Mouse (Mus musculus) thymus, postnatal 14 days (tissue): ENCODE data around the gene Rpa2.
"Not testable (repeated sequence)": the region's sequence is repeated elsewhere in the genome, so short reads cannot be mapped to it uniquely, and the experiment has no call there.

Experiments used
- DNase-seq: peaks from one replicate; pipeline ENCODE4 v3.0.0; 2021

The Rpa2 gene

DNA sequence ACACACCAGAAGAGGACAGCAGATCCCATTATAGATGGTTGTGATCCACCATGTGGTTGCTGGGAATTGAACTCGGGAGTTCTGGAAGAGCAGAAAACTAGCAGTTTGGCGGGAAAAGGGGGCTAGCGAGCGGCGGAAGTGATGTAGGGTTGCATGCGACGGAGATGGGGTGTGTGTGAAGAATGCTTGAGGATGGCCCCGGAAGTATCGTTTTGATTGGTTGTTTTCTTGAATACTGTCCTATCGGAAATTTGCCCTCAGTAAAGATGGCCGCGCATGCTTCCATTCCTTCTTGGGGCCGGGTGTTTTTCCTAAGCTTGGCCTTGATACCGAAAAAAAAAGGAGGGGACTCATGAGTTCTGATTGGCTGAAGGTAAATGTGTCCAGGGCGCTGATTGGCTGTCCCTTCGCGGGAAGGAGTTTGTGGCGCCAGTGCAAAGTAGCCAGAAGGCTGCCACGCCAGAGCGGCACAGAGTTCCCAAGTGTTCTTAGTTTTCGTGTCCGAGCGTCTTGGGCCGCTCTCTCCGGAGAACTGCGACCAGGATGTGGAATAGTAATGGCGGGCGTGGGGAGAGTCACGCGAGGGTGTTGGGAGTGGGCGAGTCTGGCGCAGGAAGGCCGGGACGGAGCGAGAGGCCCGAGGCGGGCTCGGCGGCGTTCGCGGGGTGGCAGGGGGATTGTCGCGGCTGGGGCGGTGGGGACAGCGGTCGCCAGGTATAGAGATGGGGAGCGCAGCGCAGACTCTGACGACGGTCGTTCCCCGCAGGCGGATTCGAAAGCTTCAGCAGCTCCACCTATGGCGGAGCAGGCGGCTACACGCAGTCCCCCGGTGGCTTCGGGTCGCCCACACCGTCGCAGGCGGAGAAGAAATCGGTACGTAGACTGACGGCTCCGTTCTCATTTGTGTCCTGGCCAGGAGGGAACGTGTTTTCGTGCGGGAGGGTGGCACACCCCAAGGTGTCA, at the start of gene Rpa2:
Rpa2 (plus strand) TSS at position 419 of the 963 bp plus-strand sequence.
- DNase-seq: peak; percentile 98

DNA sequence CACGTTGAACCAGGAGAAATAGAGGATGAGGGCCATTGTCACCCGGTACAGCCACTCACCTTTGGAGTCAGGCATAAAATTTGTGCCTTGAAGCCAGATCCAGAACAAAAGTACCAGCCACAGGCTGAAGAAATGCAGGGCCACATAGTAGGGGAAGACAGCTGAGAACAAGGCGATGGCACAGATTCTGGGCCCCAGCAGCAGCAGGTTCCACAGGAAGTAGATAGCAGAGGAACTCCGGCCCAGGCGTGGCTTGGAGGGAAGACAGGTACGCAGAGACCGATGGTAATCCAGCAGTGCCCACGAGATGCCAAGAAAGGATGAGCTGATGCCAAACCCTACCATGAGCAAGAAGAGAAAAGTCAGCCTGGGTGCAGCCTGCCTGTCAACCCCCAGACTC, 39.9 kb upstream of the Rpa2 start:
- DNase-seq: no peak

GRCm38 (mm10) chr4:132731616-132732015, 36.5 kb upstream of the Rpa2 start:
- DNase-seq: no peak

DNA sequence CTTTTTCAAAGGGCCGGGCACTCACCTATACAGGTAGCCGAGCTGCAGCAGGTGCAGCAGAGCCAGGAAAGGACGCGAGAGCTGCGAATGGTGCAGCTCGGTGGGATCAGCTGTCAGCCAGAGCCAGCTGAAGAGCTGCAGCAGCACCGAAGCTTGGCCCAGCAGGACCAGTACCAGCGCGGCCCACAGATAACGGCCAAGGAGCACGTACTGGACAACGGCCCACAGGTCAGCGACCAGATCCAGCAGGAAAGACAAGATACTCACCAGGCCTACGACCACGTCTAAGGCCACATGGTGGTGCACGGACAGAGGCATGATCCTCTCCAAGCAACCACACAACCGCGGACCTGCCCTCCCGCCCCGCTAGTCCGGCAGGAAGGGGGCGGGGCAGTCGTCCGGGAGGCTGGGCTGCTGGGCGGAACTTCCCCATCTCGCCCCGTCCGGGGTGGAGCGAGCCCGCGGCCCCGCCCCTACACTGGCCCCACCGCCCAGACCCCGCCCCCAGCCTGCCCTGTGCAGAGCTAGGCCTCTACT, 35.9 kb upstream of the Rpa2 start, which contains the start of gene Xkr8:
Xkr8 (minus strand) TSS at position 399 of the 537 bp plus-strand sequence.
- DNase-seq: peak; percentile 91

GRCm38 (mm10) chr4:132733071-132733770, 34.9 kb upstream of the Rpa2 start:
- DNase-seq: no peak

DNA sequence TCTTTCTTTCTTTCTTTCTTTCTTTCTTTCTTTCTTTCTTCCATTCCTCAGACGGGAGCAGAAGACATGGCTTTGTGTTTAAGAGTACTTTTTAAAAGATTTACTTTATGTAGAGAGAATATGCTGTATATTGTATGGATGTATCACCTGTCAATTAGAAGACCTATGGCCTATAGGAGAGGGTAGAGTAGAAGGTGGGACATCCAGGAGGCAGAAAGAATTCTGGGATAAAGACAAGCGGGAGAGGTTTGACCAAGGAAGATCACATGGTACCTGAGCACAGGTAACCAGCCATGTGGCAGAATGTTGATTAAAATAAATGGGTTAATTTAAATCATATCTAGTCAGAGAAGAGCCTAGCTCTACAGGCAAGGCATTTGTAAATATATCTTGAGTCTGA, 33.4 kb upstream of the Rpa2 start:
- DNase-seq: no peak

DNA sequence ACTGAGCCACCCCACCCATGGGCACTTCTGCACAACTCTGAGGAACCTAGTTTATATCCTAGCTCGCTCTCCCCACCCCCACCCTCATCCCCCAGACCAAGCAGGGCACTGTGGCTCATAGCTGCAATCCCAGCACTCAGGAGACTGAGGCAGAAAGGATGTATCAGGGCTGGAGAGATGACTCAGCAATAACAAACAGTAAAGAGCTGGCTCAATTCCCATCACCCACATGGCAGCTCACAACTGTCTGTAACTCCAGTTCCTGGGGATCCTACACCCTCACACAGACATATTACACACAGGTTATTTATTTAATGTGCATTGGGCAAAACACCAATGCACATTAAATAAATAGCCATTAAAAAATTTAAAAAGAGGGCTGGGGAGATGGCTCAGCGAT, 32.7 kb upstream of the Rpa2 start:
- no peak for DNase-seq

DNA sequence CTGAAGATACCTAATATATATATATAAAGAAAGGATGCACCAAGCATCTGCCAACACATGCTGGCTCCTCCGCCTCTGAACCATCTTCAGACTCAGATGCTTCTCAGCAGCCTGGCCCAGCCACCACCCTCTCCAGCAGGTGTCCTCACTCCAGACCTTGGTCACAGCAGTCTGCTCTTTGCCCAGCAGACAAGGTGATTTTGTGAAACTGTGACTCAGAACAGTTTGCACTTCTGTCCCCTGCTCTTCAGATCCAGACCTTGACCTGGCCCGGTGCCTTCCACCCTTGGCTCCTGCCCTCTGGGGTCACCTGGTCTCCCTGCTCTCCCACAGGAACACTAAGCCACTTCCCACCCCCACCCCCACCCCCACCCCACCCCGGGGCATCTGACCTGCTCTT, 32.2 kb upstream of the Rpa2 start:
- DNase-seq: no peak

- not testable (repeated sequence) for DNase-seq
Measured at GRCm38 (mm10) chr4:132737154-132737553, 31.0 kb upstream of the Rpa2 start.

- DNase-seq: no peak
Measured at GRCm38 (mm10) chr4:132741491-132741890, 26.6 kb upstream of the Rpa2 start.

DNA sequence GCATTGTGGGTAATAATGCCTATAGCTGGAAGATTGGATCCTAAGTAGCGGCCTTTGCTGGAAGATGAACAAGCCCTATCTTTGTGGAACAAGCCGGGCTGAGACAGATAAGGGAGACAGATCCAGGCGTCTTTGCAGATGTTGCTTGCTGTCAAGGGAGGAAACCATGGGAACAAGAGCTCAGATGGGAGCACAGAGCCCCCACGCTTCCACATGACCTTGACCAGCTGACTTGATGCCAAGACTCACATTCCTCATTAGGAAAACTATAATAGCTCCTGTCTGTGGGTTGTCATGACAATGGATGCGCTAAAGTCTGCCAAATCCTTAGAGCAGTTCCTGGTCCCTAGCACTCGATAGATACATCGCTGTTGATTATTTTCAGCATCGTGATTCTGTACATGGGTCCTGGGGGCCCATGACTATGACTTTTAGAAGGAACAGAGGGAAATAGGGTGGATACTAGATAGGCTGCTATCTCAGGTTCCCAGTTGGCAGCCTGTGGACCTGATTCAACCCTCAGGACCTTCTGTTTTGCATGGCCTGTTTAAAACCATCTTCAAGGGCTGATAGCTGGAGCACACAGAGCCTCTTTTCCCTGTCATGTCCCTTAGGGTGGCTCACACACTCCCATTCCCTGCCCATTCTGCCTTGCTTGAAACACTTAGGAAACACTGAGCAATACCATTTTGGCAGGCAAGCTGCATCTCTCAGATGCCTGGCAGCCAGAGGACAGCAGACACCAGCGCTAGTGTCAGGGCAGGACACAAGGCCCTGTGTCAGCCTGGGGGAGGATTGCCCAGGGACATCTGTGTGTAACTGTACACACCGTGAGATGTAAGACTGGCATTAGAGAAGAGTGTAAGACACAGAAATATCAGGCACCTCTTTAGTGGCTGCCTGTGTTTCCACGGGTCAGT, 23.9 kb upstream of the Rpa2 start:
- DNase-seq: no peak

- DNase-seq: no peak
Measured at GRCm38 (mm10) chr4:132746911-132747517, 21.1 kb upstream of the Rpa2 start.

- peak; percentile 33 for DNase-seq
Measured at GRCm38 (mm10) chr4:132747664-132748259, 20.4 kb upstream of the Rpa2 start.

GRCm38 (mm10) chr4:132748778-132749177, 19.4 kb upstream of the Rpa2 start:
- DNase-seq: no peak

DNA sequence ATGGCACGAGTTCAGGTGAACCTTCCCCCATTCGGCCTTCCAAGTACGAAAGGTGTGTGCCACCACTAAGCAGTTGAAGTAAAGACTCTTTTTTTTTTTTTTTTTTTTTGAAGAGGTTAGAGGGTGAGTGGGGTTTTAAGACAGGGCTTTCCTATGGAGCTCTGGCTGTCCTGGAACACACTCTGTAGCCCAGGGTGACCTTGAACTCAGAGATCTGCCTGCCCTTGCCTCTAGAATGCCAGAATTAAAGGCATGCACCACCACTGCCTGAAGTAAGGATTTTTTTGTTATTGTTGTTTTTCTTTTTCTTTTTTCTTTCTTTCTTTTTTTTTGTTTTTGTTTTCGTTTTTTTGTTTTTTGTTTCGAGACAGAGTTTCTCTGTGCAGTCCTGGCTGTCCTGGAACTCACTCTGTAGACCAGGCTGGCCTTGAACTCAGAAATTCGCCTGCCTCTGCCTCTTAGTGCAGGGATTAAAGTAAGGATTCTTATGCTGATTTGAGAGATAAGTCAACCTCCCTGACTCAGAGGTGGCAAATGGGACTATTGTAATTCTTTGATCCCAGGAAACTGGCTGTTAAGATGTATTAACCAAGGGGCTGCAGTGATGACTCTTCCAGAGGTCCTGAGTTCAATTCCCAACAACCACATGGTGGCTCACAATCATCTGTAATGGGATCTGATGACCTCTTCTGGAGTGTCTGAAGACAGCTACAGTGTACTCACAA, 18.7 kb upstream of the Rpa2 start:
- no peak for DNase-seq

DNA sequence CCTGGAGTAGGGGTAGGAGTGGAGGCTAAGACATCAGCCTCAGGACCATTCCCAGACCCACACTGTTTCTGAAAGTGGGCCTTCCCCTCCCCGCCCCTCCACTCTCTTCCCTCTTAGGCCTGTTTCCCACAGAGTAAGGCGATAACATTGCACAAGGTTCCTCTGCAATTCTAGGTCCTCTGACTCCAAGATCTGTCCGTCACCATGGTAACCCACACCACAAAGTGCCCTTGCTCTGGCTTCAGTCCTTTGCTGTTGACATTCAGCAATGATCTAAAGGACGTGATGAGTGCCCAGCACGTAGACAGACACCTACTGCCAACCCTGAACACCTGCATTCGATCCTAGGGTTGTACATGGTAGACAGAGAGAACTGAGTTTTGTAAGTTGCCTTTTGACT, 15.1 kb upstream of the Rpa2 start:
- DNase-seq: no peak

DNA sequence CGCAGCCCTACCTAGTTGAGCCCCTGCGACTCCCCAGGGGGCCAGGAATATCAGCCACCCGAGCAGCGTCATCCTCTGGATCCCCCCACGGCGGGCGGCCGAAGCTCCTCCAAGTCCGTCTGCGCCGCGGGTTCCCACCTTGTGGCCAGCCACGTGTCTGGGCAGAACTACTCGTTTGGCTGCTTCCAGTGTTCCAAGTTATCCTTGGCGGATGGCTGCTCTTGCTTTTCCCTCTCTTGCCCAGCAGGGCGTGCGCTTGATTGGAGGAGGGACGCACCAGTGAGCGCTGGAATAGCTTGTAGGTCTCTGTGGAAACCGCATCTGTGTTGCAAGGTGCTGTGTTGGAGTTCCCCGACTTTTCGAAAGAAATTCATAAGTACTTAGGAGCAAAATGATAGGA, 11.2 kb upstream of the Rpa2 start, which contains the start of gene Smpdl3b:
Smpdl3b (minus strand) TSS at position 279 of the 400 bp plus-strand sequence.
- no peak for DNase-seq

DNA sequence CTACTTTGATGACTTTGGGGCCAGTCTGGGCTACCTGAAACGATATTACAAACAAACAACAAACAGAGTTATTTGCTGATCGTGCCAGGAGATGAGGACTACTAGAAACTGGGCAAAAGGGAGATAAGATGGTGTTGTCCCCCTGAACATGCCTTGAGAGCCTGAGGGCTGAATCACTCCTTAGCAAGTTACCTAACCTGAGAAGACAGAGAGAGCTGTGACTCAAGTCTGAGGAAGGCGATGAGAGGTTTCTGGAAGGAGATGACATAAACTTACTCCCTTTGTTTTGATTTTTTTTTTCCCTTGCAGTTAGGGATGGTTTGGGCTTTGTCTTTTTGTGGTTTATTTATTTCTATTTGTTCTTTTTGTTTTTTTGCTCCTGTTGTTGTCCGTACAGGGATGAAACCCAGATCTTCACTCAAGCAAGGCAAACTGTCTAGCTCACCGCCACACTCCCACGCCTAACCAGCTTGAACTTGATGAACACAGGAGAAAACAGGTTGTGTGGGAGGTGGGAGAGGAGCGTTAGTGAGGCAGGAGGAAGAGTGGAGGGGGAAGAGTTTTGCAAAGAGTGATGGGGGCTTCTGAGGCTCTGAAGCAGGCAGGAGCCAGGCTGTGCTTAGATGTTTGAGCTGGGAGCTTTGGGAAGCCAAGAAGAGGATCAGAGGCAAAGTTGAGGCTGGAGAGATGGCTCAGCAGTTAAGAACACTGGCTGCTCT, 10.3 kb upstream of the Rpa2 start:
- no peak for DNase-seq

GRCm38 (mm10) chr4:132760296-132760695, 7.8 kb upstream of the Rpa2 start:
- DNase-seq: no peak

GRCm38 (mm10) chr4:132762602-132763001, 5.5 kb upstream of the Rpa2 start:
- DNase-seq: no peak
